Mouse (Mus musculus): ENCODE data around the gene Spata17.

Spata17 gene

DNA sequence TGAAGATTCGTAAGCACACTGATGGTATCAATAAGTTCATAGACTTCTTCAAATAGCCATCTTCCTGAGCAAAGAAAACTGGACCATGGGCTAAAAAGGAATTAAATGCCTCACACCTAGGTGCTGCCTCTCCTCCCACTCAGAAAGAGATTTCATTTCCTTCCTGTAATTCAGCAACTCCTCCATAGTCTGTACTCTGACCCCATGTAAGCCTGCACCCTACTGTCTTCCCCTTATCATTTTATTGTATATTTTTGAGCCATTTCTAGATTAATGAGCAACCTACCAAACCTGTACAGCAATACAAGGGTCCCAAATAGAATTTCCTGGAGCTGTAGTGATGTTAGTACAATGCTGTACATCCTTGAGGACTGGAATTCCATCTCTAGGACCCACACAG lies 211.0 kb downstream of the Spata17 start:
- DNase-seq (ENCODE audit: low spot score): no peak

GRCm38 (mm10) chr1:187003441-187003861 lies 211.8 kb downstream of the Spata17 start:
- DNase-seq (ENCODE audit: low spot score): no peak

GRCm38 (mm10) chr1:186997596-186998304 lies 217.5 kb downstream of the Spata17 start:
- no peak for DNase-seq (ENCODE audit: low spot score)

Measured in MN1 (cell line).